Mouse (Mus musculus): ENCODE data around the gene Rbfox3. TPM values are rescaled to one million over a fixed set of nuclear protein-coding genes. Genes with fewer than 3 reads are reported as not detected.

The Rbfox3 gene
- polyA plus RNA-seq (2016; fragmentation: Nextera tagmentation; extraction: Ambion mirVana) = 0.08 and 0.26 TPM in 2 replicates

DNA sequence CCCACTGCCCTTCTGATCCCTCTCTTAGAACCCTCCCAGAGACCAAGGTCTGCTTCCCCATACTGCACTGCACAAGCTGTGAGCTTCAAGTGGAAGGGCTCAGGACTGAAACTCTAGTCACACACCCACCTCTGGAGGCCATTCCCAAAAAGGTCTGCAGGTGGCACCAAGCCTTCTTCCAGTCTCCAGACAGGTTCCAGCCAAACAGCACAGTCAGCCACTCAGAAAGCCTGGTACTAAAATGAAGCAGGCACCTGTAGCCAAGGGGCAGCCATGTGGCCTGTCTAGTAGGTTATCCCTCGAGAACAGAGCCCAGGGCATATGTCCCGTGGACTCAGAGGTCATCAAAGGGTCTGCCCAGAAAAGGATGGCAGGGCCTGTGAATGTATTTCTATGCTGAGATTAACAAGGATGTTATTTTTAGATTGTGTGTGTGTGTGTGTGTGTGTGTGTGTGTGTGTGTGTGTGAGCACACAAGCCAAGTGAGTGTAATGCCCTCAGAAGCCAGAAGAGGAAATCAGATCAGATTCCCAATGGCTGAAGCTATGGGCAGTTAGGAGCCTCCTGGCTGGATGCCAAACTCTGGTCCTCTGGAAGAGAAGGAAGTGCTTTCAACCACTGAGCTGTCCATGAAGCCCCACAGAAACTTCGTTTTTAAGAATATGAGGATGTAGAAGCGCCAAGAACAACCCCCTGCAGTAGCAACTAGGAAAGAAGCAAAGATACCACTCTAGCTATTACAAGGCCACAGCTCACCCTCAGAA lies at the start of gene Rbfox3:
TSS of gene Rbfox3 (minus strand) at position 291 of the 764 bp plus-strand sequence.
- peaks cover 21% of the 10 kb centered on the region for H3K4me1 ChIP-seq (replicated peaks)
- no peak within 1 kb of the TSS for H3K9ac ChIP-seq
- H3K9me3 ChIP-seq (replicated peaks) = no peaks in the 10 kb centered on the region
- no peak within 1 kb of the TSS for H3K4me2 ChIP-seq
- 39% methylated on average over 4 of the region's 4 CpGs for WGBS
- H3K4me3 ChIP-seq = no peak within 1 kb of the TSS
- H3K27ac ChIP-seq (ENCODE audit: poor library complexity, severe bottlenecking) = no peak within 1 kb of the TSS
- peaks cover 79% of the 10 kb centered on the region for H3K27me3 ChIP-seq (replicated peaks)
- H3K36me3 ChIP-seq = no peaks in the 10 kb centered on the region
- no peak for ATAC-seq (ENCODE audit: insufficient number of reproducible peaks, low FRiP score)

DNA sequence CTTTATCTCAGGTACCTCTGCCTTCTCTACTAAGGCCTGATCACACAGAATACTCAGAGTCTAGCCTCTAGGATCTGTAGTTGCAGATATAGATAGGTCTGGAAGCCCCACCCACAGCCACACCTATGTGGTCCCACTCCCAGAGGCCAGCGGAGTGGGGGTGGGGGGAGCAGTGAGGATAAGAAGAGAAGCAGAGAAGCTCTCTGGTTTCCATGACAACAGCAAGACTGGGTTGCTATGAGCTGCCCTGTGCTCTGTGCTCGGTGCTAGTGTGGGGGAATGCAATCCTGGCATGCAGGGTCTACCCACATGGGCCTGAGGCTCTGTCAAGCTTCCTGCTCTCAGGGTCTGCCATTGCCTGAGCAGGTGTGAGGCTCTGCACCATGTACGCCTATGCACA lies 49.3 kb upstream of the Rbfox3 start:
- Histone ChIP-seq H3K4me1 (replicated peaks) (peaks cover 18% of the 10 kb centered on the region), H3K9me3 (replicated peaks) (no peaks in the 10 kb centered on the region), H3K27me3 (replicated peaks) (peaks cover 49% of the 10 kb centered on the region), H3K36me3 (no peaks in the 10 kb centered on the region), H3K27ac (ENCODE audit: poor library complexity, severe bottlenecking) (no peak overlapping the region), H3K4me3 (no peak overlapping the region), H3K4me2 (no peak overlapping the region), H3K9ac (no peak overlapping the region)
- no peak for ATAC-seq (ENCODE audit: insufficient number of reproducible peaks, low FRiP score)
- 71% methylated on average over 3 of the region's 3 CpGs for WGBS

DNA sequence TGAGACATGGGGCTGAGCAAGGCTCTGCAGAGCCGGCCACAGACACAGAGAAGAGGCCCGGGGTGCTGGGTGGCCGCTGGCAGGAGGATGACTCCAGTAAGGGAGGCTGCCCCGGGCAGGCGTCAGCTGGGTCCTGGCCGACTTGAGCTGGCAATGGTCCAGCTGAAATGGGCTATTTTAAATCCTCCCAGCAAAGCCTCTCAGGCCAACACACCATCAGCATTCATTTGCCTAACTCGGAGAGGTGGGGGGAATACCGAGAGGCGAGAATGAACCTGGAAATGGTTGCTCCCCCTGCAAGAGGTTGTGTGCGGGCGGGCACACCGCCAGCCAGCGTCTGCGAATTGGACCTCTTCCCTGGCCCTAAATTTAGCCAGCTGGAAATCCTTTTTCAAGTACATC lies 45.7 kb upstream of the Rbfox3 start:
- WGBS = 40% methylated on average over 14 of the region's 14 CpGs
- H3K4me1 ChIP-seq (replicated peaks) = peaks cover 18% of the 10 kb centered on the region
- peaks cover 35% of the 10 kb centered on the region for H3K27me3 ChIP-seq (replicated peaks)
- H3K9me3 ChIP-seq (replicated peaks) = no peaks in the 10 kb centered on the region
- H3K4me2 ChIP-seq = peak overlapping the region; percentile 45; the same call in 1 of the 2 replicates
- H3K4me3 ChIP-seq = no peak overlapping the region
- H3K36me3 ChIP-seq = no peaks in the 10 kb centered on the region
- ATAC-seq (ENCODE audit: insufficient number of reproducible peaks, low FRiP score) = peak; percentile 24; the same call in 1 of the 2 replicates
- H3K9ac ChIP-seq = peak overlapping the region; percentile 35; the same call in 1 of the 2 replicates
- H3K27ac ChIP-seq (ENCODE audit: poor library complexity, severe bottlenecking) = 0 out of 2 replicates have a peak overlapping the region, but pooled peaks have one; percentile 22

DNA sequence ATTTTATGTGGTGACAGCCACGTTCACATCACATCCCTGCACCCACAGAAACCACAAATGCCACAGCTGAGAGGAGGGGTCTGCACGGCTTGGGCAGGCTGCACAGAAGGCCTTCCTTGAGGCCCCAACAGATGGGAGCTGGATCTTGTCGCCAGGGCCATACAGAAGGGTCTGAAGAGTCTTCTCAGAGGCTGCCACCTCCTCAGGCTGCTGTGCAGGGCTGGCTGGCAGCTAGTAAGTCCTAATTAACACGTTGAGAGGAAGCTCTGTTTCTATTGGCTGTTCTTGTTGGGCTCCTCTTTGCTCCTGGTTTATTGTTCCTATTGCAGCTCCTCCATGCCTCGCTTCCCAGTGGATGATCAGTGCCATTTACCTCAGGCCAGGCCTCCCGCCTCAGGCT lies 43.6 kb upstream of the Rbfox3 start:
- Histone ChIP-seq H3K4me2 (no peak overlapping the region), H3K27me3 (replicated peaks) (peaks cover 34% of the 10 kb centered on the region), H3K9ac (no peak overlapping the region), H3K4me3 (no peak overlapping the region), H3K36me3 (no peaks in the 10 kb centered on the region), H3K27ac (ENCODE audit: poor library complexity, severe bottlenecking) (no peak overlapping the region), H3K9me3 (replicated peaks) (no peaks in the 10 kb centered on the region), H3K4me1 (replicated peaks) (peaks cover 18% of the 10 kb centered on the region)
- no peak for ATAC-seq (ENCODE audit: insufficient number of reproducible peaks, low FRiP score)
- 47% methylated on average over 6 of the region's 6 CpGs for WGBS

DNA sequence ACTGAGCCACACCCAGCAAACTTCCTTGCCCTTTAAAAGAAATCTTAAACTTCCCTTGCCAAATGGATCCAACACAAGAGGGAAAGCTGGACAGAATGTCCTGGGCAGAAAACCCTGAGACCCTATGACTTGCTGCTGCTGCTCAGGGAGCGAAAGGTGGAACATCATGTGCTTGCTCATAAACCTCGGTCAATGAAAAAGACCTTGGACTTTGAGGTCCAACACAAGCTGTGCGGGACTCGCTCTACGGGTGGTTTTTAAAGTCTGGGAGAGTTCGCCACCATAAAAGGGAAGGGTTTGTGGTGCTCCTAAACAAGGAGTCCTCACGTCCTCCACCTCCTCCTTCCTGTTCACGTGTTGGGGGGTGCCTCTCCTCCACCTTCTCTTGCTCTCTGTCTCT lies 34.5 kb upstream of the Rbfox3 start:
- no peak for ATAC-seq (ENCODE audit: insufficient number of reproducible peaks, low FRiP score)
- no peak overlapping the region for H3K4me3 ChIP-seq
- H3K4me2 ChIP-seq = no peak overlapping the region
- H3K9me3 ChIP-seq (replicated peaks) = no peaks in the 10 kb centered on the region
- no peak overlapping the region for H3K27ac ChIP-seq (ENCODE audit: poor library complexity, severe bottlenecking)
- H3K27me3 ChIP-seq (replicated peaks) = peaks cover 62% of the 10 kb centered on the region
- H3K9ac ChIP-seq = no peak overlapping the region
- no peaks in the 10 kb centered on the region for H3K36me3 ChIP-seq
- H3K4me1 ChIP-seq (replicated peaks) = no peaks in the 10 kb centered on the region
- 84% methylated on average over 8 of the region's 8 CpGs for WGBS

DNA sequence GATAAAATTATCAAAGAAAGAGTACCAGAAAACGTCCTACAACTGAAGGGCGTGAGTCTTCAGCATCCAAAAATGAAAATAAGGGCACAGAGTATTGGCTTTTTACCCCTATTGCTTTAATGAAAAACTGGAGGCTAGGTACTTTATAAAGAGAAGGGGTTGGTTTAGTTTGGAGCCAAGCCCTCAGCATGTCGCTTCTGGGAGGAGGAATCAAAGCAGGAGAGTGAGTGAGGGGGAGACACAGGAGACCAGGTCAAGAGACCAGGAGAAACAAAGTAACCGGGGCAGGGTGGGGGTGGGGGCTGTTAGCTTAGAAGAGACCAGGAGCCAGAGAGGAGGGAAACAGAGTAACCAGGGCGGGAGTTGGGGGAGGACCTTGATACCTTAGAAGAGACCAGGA lies 29.9 kb upstream of the Rbfox3 start:
- no peak for ATAC-seq (ENCODE audit: insufficient number of reproducible peaks, low FRiP score)
- H3K36me3 ChIP-seq = no peaks in the 10 kb centered on the region
- H3K27ac ChIP-seq (ENCODE audit: poor library complexity, severe bottlenecking) = no peak overlapping the region
- no peak overlapping the region for H3K4me3 ChIP-seq
- H3K27me3 ChIP-seq (replicated peaks) = peaks cover 55% of the 10 kb centered on the region
- no peaks in the 10 kb centered on the region for H3K9me3 ChIP-seq (replicated peaks)
- WGBS = 38% methylated on average over 5 of the region's 5 CpGs
- no peak overlapping the region for H3K4me2 ChIP-seq
- H3K4me1 ChIP-seq (replicated peaks) = no peaks in the 10 kb centered on the region
- no peak overlapping the region for H3K9ac ChIP-seq

DNA sequence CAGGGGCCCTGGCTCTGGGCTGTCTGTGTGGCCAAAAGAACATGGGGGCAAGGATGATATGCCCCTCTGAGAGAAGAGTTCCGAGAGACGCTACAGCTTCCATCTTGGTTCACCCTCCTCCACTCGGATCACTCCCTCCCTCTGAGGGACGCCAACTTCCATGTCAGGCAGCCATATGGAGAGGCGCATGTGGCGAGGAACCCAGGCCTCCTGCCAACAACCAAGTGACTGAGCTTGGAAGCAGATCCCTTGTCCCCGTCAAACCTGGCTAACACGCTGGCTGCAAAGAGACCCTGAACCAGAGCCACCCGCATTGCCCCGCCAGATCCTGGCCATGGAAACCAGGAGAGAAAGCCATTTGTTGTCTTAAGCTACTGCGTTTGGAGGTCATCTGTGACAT lies 29.1 kb upstream of the Rbfox3 start:
- 76% methylated on average over 11 of the region's 11 CpGs for WGBS
- no peak for ATAC-seq (ENCODE audit: insufficient number of reproducible peaks, low FRiP score)
- Histone ChIP-seq H3K27me3 (replicated peaks) (peaks cover 48% of the 10 kb centered on the region), H3K9ac (no peak overlapping the region), H3K27ac (ENCODE audit: poor library complexity, severe bottlenecking) (no peak overlapping the region), H3K36me3 (no peaks in the 10 kb centered on the region), H3K4me2 (no peak overlapping the region), H3K4me3 (no peak overlapping the region), H3K4me1 (replicated peaks) (no peaks in the 10 kb centered on the region), H3K9me3 (replicated peaks) (no peaks in the 10 kb centered on the region)

DNA sequence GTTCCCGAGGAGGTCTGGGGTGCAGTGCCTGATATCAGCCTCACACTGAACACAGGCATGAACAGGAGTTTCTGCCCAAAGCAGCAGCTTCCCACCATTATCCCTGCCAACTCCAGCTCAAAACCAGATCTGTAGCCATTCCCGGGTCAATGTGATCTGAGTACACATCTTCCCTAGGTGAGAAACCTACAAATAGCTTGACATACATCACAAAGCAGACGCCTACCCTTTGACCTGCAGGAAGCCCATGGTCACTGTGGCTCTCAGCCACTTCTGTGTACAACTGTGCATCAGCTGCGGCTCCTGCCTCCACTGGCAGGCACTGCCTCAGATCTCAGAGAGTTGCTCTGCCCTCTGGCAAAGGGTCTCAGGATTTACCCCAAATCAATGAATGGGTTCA lies 28.3 kb upstream of the Rbfox3 start:
- ATAC-seq (ENCODE audit: insufficient number of reproducible peaks, low FRiP score) = no peak
- Histone ChIP-seq H3K4me2 (no peak overlapping the region), H3K9me3 (replicated peaks) (no peaks in the 10 kb centered on the region), H3K36me3 (no peaks in the 10 kb centered on the region), H3K4me1 (replicated peaks) (no peaks in the 10 kb centered on the region), H3K27me3 (replicated peaks) (peaks cover 46% of the 10 kb centered on the region), H3K9ac (no peak overlapping the region), H3K27ac (ENCODE audit: poor library complexity, severe bottlenecking) (no peak overlapping the region), H3K4me3 (no peak overlapping the region)
- WGBS = 80% methylated on average over 4 of the region's 4 CpGs

DNA sequence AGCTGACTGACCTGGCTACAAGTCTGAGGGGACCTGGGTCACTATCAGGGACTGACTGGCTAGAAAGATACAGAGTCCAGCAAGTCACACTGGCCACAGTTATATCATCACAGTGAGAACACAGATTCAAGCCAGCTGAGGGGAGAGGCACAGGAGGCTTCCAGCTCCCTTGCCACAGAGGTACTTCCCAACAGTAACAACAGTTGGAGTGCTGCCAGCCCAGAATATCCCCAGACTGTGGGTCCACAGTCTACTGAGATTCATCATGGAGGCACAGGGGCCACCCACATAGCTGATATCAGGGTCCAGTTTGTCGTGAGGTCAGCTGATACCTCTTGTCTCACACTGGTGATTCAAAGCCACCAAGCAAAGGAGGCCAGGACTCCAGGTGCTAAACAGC lies 23.5 kb upstream of the Rbfox3 start:
- H3K36me3 ChIP-seq = no peaks in the 10 kb centered on the region
- no peak overlapping the region for H3K9ac ChIP-seq
- no peak for ATAC-seq (ENCODE audit: insufficient number of reproducible peaks, low FRiP score)
- no peak overlapping the region for H3K4me2 ChIP-seq
- no peak overlapping the region for H3K27ac ChIP-seq (ENCODE audit: poor library complexity, severe bottlenecking)
- no peak overlapping the region for H3K4me3 ChIP-seq
- H3K4me1 ChIP-seq (replicated peaks) = no peaks in the 10 kb centered on the region
- H3K27me3 ChIP-seq (replicated peaks) = peaks cover 15% of the 10 kb centered on the region
- 6% methylated on average over 1 of the region's 1 CpGs for WGBS
- H3K9me3 ChIP-seq (replicated peaks) = peaks cover under 1% of the 10 kb centered on the region; the same call in 1 of the 2 replicates

DNA sequence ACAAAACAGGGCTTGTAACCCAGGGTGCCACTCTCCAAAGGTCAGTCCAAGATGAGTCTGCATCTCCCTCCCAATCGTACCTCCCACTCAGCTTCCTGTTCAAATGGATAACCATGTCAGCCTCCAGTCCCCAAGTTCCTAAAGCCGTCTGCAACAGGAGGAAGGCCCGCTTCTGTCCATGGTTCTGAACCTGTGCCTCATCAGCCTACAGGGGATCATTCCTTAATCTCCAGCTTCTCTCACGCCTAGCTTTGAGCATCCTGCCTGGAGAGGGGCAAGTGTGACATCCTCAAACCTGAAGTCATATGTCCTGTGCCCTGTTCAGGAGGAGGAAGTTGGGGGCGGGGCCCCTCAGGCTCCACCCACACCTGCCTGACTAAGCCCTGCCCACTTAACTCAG lies 15.7 kb upstream of the Rbfox3 start:
- H3K27me3 ChIP-seq (replicated peaks) = peaks cover 21% of the 10 kb centered on the region; the same call in 1 of the 2 replicates
- H3K4me1 ChIP-seq (replicated peaks) = no peaks in the 10 kb centered on the region
- no peak overlapping the region for H3K4me3 ChIP-seq
- peaks cover 3% of the 10 kb centered on the region; the same call in 1 of the 2 replicates for H3K9me3 ChIP-seq (replicated peaks)
- H3K9ac ChIP-seq = no peak overlapping the region
- no peaks in the 10 kb centered on the region for H3K36me3 ChIP-seq
- WGBS = 5% methylated on average over 5 of the region's 5 CpGs
- ATAC-seq (ENCODE audit: insufficient number of reproducible peaks, low FRiP score) = 0 out of 2 replicates have a peak, but pooled peaks have one; percentile 18
- H3K27ac ChIP-seq (ENCODE audit: poor library complexity, severe bottlenecking) = no peak overlapping the region
- no peak overlapping the region for H3K4me2 ChIP-seq

DNA sequence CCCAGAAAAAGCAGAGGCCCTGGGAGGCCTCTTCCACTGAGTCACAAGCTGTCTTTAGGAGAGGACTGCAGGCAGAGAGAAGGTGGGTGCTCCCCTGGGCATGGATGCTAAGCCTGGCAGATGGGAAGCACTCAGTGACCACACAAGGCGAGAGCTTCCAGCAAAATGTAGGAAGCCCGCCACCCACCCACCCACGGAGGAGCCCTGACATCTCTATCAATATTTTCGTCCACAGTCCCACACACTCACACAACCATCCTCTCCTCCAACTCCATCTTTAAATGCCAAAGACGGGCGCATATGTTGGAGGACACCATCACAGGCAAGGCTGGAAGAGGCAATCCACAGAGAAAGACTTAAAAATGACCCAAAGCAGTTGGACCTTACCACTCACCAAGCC lies 10.5 kb upstream of the Rbfox3 start:
- Histone ChIP-seq H3K4me1 (replicated peaks) (no peaks in the 10 kb centered on the region), H3K27me3 (replicated peaks) (peaks cover 45% of the 10 kb centered on the region), H3K9me3 (replicated peaks) (no peaks in the 10 kb centered on the region), H3K4me3 (no peak overlapping the region), H3K4me2 (no peak overlapping the region), H3K9ac (no peak overlapping the region), H3K36me3 (no peaks in the 10 kb centered on the region), H3K27ac (ENCODE audit: poor library complexity, severe bottlenecking) (no peak overlapping the region)
- no peak for ATAC-seq (ENCODE audit: insufficient number of reproducible peaks, low FRiP score)
- WGBS = 72% methylated on average over 6 of the region's 6 CpGs

All from heart, embryonic 12.5 days (tissue).